Mouse (Mus musculus): Measurements from ENCODE around the gene Igf2r. TPM values are rescaled to one million over a fixed set of nuclear protein-coding genes. Genes with fewer than 3 reads are reported as not detected.

Gene Igf2r
- 65.2 and 75.4 TPM in 2 replicates for total RNA-seq (2021)
- long read RNA-seq, experiment 1, full-length matches to known transcripts = 3 of 10 reads
- long read RNA-seq, experiment 1, partial matches to known transcripts = 7 of 10 reads
- long read RNA-seq, experiment 1, other reads (novel, unspliced or antisense) = 0 of 10 reads
- long read RNA-seq, experiment 2, full-length matches to known transcripts = 1 of 20 reads
- long read RNA-seq, experiment 2, partial matches to known transcripts = 4 of 20 reads
- long read RNA-seq, experiment 2, other reads (novel, unspliced or antisense) = 15 of 20 reads

DNA sequence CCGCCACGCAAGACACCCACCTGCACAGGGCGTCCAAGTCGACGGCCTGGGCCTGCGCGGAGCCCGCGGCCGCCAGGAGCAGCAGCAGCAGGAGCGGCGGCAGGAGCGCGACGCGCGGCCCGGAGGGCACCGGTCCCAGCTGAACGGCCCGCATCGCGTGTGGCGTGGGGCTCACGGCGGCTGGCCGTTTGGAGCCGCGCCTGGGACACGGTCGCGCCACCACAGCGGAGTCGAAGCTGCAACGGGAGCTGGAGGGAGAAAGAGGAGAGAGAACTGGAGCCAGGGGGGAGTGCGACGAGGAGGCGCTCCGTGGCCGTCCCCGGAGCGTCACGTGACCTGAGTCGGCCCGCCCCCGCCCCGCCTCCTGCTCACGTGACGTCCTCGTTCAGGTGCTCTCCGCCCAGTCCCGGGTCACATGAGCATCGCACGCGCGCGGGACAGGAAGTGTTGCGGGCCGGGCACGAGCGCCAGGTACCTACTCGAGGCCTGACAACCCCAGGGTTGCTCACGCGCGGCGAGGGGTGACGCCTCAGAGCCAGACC lies at the start of gene Igf2r:
Gene Igf2r (minus strand): TSS at position 285 of the 542 bp plus-strand sequence.
- peak; percentile 90 for DNase-seq

DNA sequence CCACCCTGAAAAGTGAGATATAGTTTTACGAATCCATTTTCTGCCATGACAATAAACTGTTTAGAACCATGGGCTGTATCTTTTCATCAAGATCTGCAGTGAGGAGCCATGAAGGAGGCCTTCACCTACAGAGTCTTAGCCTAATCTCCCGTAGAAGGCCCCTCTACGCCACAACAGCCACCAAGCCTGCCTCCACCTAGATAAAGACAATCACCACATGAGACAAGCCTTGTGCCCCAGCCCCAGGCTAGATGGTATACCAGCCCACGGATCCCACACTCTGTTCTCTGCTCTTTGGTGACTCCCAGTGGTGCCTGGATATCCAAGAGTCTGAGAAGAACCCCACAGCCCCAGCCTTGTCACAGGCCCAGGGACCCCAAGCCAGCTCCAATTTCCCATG lies 46.4 kb upstream of the Igf2r start:
- no peak for DNase-seq

DNA sequence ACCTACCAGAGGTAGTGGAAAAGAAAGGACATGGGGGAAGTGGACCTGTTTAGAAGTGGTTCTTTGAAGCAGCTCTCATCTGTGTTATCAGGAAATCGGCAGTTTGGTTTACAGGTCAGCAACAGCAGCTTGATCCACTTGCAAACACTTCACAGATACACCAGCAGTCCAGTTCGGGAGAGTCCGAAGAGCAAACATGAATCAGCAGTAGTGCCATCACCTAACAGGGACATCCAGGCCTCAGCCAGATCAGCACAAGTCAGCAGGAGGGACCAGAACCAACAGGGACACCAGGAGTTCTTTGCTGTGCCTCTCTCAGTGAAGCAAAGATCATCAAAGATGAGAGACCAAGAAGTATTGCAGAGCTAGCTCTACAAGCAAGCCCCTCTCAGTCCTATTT lies 45.0 kb upstream of the Igf2r start:
- no peak for DNase-seq

DNA sequence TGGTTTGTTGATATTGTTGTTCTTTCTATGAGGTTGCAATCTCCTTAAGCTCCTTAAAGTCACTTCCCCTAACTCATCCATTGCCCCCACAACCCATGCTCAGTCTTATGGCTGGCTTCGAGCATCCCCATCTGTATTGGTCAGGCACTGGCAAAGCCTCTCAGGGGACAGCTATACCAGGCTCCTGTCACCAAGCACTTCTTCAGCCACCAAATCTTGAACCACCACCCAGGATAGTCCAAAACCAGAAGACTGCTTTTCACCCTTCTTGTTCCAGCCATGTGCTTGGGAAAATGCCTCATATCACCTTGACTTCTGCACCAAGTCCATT lies 41.5 kb upstream of the Igf2r start:
- no peak for DNase-seq

DNA sequence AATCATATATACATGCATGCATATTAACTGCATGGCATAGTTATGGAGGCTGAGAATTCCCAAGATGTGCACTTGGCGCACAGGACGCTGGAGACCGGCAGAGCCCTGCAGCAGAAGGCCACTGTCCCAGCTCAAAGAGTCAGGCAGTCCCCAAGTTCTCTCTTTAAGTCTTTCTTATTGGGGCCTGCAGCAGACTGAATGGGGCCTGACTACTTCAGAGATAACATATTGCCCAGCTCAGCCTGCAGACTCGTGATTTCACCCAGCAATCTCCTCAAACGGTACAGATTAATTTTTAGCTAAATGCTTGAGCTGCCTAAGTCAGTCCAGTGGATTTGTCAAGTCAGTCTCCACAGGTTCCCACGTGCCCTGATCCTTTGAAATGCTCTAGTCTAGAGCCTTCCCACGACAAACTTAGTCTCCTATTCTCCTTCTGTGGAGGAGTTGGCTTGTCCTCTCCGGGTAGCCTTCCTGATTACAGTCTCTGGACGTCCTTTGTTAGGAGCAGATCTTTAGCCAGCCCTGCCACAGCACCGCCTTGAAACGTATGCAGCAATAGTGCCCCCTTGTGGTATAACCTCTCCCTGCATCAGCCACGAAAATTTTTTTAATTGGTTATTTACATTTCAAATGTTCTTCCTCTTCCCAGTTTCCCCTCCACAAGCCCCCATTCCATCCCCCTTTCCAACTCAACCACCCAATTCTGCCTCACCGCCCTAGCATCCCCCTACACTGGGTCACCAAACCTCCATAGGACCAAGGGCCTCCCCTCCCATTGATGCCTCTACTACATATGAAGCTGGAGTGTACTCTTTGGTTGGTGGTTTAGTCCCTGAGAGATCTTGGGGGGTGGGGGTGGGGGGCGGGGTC lies 40.9 kb upstream of the Igf2r start:
- DNase-seq = peak; percentile 84

DNA sequence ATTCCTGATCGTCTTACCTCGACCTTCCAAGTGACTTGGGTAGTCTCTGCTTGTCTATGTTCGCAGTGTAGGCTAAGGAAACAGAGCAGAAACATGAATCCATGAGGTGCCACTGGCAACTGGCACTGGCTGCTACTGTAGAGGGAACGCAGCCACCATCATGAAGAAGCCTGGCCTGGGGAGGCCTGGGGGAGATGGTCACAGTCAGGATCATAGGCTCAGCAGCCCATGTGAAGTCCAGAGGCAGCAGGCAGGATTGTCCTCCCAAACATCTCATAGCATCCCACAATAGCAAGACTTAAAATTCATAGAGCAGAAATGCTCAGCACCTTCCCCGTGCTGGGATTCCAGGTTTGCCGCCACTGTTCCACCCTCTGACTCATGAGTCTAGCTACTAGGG lies 39.4 kb upstream of the Igf2r start:
- no peak for DNase-seq

DNA sequence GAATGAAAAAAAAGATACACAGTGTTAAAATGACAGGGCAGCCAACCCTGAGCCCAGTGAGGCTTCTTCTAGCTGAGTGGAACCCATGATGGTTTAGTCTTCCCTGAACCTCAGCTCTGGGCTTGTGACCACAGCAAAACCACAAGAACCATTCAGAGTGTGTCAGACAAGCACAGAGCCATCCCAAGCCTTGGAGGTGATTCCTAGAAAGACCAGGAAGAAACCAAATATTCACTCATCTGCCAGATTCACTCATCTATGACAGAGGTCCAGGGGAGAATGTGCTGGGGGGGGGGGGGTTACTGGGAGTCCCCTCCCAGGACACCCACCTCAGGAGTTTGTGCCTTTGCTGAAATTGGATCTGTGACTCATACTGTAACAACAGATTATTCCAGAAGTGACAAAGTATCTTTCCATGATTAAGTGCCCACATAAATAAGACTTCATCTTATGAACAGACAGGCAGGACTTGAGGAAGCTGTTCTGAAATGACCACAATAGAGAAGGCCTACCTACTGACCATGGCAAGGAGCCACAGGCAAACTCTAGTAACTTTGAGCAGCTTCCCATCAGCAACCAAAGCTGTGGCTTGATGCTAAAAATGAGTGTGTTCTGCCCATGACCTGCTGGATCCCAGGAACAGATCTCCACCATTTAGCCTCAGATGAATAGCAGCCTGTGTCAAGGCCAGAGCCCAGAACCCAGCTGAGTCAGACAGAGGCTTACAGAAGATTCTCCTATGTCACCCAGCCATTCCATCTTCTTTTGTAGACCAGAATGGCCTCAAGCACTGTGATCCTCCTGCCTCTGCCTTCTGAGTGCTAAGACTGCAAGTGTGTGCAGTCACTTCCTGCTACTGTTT lies 35.4 kb upstream of the Igf2r start:
- DNase-seq = peak; percentile 19

DNA sequence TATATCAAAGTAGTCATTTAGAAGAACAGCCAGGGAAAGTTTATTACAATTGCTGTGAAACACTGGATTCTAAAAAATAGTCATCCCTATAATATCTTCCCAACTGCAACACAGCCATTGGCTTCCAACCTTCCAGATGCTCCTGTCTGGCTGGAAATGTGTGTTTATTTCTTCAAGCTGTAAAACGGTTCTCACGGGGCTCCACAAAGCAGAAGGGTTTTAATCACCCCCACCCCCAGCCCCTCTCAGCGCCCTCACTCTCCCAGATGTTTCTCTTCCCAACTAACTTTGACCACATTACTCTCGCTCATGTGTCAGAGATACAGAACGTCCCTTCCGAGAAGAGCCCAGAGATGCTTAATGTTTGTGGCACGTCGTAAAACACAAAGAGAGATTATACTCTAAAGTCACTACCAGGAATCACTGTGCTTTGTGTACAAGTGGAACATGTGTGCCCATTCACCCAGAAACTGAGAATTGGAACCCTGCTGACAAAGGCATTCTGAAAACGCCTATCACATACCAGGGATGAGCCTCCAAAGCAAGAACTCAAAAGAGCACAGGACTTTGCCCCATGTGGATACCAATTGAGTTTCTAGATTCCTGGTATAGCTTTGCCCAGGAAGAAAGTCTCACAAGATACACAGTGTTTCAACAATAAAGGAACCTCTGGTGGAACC lies 32.5 kb upstream of the Igf2r start:
- DNase-seq = no peak

DNA sequence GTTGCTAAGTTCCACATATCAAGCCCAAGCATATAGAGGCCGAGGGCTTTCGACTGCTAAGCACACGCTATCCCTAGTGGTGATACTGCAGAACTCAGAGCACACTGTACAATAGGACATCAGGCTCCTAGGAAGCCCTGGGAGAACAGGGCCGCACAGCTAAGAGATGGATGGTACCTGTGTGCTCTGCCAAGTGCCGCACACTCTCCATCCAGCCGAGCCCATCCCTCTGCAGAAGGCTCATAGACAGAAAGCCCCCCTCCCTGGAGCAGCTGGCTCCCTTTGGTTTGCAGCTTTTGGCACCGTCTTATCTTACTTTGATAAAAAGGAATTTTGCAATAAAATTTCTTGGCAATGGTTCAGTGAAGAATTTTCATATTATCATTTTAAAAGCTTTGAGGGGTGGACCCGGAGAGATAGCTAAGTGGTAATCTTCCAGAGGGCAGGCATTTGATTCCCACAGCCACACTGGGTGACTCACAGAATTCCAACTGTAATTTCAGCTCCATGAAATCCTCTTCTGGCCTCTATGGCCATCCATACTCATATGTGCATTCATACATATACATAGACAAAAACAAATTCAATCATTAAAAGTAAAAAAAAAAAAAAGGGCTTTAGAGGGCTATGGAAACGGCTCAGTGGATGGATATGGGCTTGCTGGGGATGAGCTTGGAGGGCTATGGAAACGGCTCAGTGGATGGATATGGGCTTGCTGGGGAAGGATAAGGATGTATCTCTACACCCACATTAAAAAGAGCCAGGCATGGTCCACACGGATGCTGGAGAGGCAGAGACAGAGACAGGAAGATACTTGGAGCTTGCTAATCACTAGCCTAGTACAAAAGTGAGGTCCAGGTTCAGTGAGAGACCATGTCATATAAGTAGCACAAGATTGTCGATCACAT lies 30.2 kb upstream of the Igf2r start:
- DNase-seq = peak; percentile 37

DNA sequence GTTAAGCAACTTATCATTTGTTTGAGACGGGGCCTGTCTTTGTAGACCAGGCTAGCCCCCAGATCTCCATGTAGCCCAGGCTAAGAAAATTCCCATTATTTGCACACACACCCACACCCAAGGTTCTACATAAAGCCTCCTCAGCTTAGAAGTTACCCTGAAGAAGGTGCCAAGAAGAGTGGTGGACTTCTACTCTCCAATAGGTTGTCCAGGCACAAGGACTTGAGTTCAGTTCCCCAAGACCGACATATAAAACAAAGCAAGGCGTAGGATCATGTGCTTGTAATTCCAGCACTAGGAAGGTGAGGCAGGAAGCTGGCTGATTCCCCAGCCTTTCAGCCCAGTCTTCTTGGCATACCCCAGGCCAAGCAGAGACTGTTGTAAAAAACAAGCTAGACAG lies 29.1 kb upstream of the Igf2r start:
- DNase-seq = no peak

DNA sequence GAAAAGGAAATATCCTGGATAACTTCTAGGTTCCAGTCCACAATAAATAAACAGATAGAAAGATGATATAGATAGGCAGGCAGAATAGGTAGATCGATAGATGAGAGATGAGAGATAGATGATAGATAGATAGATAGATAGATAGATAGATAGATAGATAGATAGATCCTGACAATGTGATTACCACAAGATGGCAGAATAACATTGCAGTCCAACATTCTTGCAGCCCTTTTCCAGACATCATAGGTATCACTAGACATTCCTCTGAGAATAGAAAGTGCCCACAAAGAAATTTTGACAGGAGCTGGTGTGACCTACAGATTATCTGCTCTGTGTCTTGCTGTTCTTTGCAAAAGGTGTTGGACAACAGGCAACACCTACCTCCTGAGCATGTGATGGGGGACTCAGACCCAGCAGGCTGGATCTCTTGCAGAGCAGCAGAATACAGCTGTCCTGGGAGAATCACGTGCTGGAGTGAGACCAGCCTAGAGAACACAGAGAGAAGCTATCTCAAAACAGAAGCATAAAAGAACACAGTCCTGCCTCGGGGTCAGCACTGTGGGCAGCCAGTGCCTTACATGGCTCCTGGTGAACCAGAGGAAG lies 28.1 kb upstream of the Igf2r start:
- no peak for DNase-seq

DNA sequence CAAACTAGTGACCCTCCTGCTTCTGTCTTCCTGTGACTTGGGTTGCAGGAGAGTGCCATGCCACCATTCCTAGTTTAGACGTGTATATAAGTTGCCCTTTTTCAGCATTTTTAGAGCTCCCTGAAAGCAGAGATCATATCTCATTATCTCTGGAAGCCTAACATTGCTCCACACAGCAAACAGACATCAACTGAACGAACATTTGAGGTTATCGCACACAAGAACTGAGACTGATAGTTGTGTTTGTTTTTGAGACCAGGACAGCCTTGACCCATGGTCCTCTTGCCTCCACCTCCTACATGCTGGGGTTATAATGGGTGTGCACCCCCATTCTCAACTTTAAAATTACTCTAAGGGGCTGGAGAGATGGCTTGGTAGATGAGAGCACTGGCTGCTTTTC lies 27.2 kb upstream of the Igf2r start:
- no peak for DNase-seq

DNA sequence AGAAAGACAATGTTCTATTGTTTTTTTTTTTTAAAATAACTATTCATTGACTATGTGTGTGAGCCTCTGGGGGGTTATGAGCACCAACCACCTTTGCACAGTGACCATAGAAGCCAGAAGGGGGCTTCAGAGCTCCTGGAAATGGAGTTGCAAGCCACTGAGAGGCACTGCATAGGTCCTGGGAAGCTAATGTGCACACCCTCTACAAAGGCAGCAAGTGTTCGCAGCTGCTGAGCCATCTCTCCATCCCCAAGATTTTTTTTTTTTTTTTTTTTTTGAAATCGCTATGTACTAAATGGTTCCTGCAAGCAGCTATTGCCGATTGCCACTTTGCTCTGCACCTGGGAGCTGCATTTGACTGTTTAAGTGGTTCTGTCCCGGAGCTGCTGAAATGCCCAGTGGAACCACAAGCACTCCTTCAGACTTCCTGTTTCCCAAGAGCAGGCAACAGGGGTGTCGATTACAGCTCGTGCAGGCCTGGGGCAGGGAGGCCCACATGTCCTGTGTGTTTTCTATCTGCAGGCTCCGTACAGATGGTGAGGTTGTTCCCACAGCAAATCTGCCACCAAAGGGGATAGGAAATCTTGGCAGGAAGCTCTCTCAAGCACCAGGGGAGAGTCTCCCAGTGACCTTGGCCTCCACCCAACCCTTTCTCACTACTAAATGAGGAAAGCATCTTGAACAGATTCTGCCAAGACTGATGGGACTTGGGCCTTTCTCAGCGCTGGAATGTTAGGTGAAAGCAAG lies 24.4 kb upstream of the Igf2r start:
- peak; percentile 82 for DNase-seq

DNA sequence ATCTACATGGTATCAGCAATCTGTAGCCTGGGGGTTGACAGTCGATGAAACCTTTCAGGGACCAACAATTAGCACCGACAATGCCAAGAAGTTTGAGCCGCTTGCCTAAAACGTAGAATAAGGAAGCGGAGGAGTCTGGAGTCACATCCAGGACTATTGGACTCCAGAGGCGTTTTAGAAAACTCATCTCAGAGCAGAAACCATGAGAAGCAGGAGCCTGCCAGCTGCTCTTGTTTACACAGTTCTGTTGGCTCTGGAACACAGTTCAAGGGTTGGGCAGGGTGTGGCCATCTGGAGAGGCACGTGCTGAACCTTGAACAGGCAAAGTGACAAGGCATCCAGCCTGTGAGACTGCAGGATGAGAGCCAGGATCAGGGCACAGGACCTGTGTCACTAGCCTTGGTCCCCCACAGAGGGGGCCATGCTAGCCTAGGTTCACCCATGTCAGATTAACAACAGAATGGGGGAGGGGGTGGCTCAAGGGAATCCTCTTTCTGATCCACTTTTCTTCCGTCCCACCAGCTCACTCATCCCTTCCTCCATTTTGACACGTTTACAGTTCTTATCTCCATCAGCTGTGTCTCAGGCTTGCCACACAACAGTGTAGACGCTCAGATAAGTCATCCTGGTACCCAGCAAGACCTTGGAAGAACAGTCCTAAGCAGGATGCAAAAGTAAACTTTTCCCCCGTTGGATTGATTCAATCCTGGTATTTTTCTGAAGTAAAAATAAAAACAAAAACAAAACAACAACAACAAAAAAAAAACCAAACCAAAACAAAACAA lies 23.1 kb upstream of the Igf2r start:
- peak; percentile 69 for DNase-seq

DNA sequence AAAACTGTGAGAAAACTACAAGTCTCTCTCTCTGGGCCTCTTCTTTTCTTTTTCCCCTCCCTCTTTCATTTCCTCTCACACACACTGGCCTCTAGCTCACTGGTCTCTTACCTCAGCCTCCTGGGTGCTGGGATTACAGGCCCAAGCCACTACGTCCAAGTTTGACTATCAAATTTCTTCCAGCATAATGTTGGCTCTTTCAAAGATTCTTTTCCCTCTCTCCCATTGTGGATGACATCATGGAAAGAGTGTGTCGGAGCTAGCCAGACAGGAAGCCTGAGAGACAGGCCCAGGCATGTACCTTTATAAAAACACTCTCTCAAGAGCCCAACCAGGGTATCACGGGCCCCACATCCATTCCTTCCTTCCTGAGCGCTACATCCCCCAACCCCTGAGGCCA lies 22.0 kb upstream of the Igf2r start:
- DNase-seq = peak; percentile 21

DNA sequence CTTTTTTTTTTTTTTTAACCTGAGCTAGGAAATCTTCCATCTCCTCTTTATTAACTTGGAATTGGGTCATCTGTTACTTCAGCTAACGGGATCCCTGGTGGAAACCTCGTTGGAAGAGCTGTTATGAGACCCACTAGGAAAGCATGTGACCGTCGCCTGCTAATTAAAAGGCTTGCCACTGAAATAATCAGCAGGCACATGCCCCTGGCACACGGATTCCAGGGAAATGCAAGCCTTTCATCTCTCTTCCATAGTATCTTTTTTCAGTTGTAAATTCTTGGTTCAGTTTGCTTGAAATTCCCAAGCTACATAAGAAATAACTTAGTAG lies 21.6 kb upstream of the Igf2r start:
- DNase-seq = no peak

DNA sequence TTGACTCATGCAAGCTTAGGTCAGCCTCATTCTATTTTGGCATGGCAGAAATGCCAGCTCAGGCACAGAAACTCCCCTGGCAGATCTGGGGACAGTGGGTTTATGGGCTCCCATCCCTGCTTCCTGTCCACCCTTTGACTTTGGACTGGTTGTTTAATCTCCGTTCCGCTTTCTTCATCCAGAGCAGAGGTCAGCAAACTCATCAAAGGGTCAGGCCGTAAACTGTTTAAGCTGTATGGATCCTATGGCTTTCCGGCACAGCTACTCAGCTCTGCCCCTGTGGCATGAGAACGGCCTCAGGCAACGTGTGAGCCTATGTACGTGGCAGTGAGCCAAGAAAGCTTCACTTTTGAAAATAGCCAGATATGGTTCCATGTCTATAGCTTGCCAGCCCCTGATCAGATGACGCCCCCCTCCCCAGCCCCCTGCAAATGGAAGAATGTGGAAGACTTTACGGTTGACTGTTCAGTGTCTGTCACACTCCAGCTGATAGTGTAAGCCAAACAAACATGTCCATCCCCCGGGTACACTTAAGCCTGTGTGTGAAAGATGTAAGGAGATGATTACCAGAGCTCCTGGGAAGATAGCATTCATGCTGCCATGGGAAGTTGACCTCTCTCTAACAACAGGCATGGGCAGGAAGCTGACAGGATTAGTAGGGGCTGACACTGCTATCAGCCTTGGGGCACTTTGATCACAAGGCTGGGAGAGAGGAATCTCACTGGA lies 21.1 kb upstream of the Igf2r start:
- DNase-seq = peak; percentile 23
